Mouse (Mus musculus): ENCODE data around the gene Clpb.

GRCm38 (mm10) chr7:101617438-101618165, 45.8 kb upstream of the Clpb start:
- TF ChIP-seq CTCF (IDR thresholded peaks at IDR 0.05; ENCODE audit: borderline replicate concordance, control insufficient read depth, extremely low read depth, insufficient read depth, low read length, poor library complexity), result no peak
- no peak for TF ChIP-seq POLR2A (IDR thresholded peaks at IDR 0.05; ENCODE audit: control insufficient read depth, extremely low read depth, insufficient read depth, low read length, poor library complexity)
